Mouse (Mus musculus): Measurements from ENCODE around the gene Sbno1.
A peak's percentile ranks its signal among the peaks of the same experiment; 100 is the strongest.
"Not testable (repeated sequence)": the region's sequence is repeated elsewhere in the genome, so short reads cannot be mapped to it uniquely, and the experiment has no call there.

Gene Sbno1

DNA sequence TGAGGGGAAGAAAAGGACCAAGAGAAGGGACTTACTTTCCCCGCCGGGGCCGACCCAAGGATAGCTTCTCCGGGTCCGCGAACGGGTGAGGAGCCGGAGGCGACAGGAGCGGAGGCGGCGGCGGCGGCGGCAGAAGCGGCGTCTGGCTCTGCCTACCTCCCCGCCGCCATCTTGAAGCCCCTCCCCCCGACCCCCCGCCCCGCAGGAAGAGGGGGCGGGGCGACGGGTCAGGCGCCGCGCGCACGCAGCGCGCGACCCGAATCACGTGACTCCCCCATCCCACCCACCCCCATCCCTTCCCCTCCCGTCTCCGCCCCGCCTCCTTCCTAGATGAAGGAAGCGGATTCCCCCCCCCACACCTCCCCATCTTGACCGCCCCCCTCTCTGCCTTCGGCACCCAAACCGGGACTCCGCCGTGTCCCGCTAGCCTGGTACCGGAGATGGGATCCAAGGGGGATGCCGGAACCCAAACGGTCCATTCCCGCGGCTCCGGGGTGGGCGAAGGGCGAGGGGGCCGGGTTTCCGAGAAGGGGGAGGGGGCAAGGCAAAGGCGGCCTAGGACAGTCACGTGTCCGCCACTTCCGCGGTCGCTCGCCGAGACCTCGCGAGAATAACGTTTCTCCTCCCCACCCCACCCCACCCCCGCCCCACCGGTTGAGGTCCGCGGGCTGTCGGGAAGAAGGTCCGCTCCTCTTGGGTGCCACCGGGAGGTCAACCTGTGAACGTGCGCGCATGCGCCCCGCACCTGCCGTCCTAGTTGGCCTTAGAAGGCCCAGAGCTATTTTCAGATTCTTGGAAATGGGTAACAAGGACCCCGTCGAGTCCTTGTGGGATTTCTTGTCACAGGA lies at the start of gene Sbno1:
TSS of gene Sbno1 (minus strand) at position 590 of the 848 bp plus-strand sequence.
- DNase-seq, result peak; percentile 94

- DNase-seq, result no peak
Measured at GRCm38 (mm10) chr5:124470591-124471171, 44.9 kb upstream of the Sbno1 start.

- no peak for DNase-seq
Measured at GRCm38 (mm10) chr5:124469486-124469885, 43.7 kb upstream of the Sbno1 start.

GRCm38 (mm10) chr5:124468365-124468764 lies 42.6 kb upstream of the Sbno1 start:
- peak; percentile 74 for DNase-seq

DNA sequence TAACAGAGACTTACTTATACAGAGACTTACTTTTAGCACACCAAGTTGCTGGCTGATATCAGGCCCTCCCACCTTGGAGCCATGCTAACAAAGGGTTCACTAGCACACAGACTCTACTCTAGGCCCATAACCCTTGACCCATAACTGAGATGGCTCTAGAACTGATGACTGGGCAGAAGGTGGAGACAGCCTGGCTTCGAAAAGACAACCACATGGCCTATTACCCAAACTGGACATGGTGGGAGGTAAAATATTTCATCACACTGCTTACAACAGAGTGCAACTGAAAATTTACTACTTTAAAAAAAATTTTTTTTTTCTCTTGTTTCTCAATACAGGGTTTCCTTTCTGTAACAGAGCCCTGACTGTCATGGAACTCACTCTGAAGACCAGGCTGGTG lies 42.0 kb upstream of the Sbno1 start:
- no peak for DNase-seq

- no peak for DNase-seq
Measured at GRCm38 (mm10) chr5:124464905-124465304, 39.1 kb upstream of the Sbno1 start.

DNA sequence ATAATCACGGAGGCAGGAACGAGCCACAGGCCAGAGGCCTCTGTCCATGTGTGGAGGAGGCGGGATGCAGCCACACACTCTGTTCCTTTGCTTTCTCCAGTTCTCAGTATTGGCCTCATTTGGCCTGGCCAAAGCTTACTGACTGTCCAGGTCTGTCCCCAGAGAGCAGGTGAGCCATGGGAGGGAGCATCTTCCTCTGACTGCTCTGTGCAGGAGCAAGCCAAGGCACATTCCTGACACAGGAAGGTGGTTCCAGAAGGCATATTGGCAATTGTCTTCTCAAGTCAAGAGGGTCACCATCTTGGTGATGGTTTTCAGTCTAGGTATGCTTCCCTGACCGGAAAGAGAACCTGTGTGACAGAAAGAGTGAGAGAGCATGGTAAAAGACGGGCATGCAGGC lies 37.7 kb upstream of the Sbno1 start:
- DNase-seq, result no peak

DNA sequence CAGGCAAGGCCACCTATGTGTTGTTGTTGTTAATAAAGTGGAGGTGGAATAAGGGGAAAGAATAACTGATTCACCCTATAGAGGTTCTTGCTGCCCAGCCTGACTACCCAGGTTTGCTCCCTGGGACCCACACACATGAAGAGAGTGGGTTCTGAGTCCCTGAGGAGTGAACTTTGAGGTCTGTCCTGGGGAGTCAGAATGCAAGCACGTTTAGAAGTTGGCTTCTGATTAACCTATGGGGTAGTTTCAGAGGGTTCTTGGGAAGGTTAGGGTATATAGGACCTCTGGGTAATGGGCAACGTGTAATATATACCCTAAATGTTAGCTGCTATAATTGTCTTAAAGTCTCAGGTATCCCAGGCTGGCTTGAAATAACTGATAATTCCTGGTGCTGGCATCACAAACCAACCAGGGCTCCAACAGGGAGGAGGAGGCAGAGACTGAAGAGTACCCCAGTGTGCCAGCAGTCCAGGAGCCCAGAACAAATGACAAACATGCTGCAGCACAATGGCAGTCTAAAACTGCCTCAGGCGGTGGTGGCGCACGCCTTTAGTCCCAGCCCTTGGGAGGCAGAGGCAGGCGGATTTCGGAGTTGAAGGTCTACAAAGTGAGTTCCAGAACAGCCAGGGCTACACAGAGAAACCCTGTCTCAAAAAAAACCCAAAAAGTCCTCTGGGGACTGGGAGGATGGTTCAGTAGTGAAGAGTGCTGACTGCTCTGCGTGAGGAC lies 36.7 kb upstream of the Sbno1 start:
- no peak for DNase-seq

GRCm38 (mm10) chr5:124460922-124461321 lies 35.1 kb upstream of the Sbno1 start:
- DNase-seq, result not testable (repeated sequence)

GRCm38 (mm10) chr5:124456762-124457161 lies 31.0 kb upstream of the Sbno1 start:
- DNase-seq, result peak; percentile 65

- DNase-seq, result no peak
Measured at GRCm38 (mm10) chr5:124454082-124454419, 28.2 kb upstream of the Sbno1 start.

- peak; percentile 75 for DNase-seq
Measured at GRCm38 (mm10) chr5:124453339-124454081, 27.7 kb upstream of the Sbno1 start.

- DNase-seq, result peak; percentile 63
Measured at GRCm38 (mm10) chr5:124452494-124453228, 26.9 kb upstream of the Sbno1 start.

- DNase-seq, result no peak
Measured at GRCm38 (mm10) chr5:124450641-124451340, 25.0 kb upstream of the Sbno1 start.

- DNase-seq, result no peak
Measured at GRCm38 (mm10) chr5:124450051-124450450, 24.2 kb upstream of the Sbno1 start.

DNA sequence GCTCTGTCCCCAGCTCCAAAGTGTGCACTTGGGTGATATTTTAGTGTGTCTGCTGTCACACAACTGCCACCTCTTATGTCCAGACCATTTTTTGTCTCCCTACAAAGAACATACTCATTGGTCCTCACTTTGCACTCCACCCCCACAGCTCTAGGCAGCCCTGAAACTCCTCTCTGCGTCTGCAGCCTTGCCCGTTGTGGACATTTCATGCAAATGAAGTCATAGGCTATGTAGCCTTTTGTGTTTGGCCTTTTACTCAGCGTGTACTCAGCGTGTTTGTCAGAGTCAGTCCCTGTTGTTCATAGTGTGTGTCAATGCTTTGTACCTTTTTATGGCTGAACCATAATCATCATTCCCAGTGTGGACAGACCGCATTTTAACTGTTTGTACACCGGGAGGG lies 23.7 kb upstream of the Sbno1 start:
- DNase-seq, result no peak

GRCm38 (mm10) chr5:124446301-124446881 lies 20.6 kb upstream of the Sbno1 start:
- no peak for DNase-seq

GRCm38 (mm10) chr5:124445621-124446293 lies 20.0 kb upstream of the Sbno1 start:
- DNase-seq, result no peak

- peak; percentile 77 for DNase-seq
Measured at GRCm38 (mm10) chr5:124444661-124445561, 19.1 kb upstream of the Sbno1 start.

GRCm38 (mm10) chr5:124444208-124444607 lies 18.4 kb upstream of the Sbno1 start:
- DNase-seq, result no peak
